Mouse (Mus musculus) spleen, postnatal 14 days (tissue): ENCODE measurements around the gene Gcfc2.

Experiments
- DNase-seq, 2 experiments: peaks; one replicate each; pipeline ENCODE4 v3.0.0; 2021 to 2022; ENCODE audit warnings: low spot score in 2 of 2

Gcfc2 gene

DNA sequence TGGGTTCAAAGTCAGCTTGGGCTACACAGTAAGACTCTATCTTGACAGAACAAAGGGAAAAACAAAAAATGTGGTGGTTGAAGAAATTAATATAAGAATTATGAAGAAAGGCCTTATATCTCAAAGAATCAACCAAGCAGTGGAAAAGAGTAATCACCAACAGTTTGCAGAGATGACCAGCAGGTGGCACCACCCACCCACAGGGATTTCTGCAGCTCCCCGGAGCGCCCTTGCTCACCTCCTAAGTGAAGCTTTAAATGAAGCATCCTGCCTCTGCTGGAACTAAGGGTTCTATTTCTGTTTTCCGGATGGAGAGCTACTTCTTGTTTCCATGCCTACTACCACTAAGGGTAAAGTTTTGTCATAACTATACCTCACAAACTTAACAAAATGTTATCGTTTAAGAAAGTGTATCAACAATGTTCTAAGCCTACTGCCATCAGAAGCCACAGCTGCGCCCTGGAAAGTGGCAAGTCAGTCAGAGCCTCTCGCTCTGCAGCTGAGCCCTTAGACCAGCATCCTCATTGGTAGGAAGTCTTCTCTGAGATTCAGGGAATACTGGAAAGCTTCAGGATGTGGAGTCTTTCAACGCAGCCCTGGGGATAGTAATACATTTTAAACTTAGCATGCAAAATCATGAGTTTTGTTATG lies 52.6 kb downstream of the Gcfc2 start:
- peak; percentile 18 to 36 for DNase-seq

DNA sequence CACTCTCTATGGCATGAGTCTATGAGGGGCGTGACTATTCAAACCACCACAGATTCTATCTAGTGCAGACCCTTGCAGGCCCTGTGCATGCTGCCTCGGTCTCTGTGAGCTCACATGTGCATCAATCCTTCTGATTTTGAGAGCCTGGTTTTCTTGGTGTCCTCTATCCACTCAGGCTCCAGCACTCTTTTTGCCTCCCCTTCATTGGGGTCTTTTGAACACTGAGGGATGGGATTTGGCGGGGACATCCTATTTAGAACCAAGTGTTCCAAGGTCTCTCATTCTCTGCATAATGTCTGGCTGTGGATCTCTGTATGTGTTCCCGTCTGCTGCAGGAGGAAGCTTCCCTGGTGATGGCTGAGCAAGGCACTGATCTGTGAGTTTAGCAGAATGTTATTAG lies 55.8 kb downstream of the Gcfc2 start:
- DNase-seq, result no peak

DNA sequence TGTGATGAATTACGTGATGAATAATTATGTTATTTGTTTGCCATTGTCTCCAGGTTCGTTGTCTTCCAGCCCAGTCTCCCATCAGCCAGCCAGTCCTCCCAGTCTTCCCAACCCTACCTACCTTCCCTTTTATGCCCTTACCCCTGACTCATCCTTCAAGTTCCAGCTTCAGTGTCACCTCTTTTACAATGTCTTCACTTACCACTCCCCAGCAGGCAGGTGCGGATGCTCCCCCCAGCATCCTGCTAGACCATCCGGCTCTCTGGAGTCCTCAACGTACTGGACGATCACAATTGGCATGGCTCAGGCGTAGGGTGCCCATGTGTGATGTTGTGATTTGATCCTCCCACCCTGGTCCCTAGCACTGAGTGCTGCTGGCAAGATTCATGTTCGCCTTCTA lies 62.7 kb downstream of the Gcfc2 start:
- no peak for DNase-seq

DNA sequence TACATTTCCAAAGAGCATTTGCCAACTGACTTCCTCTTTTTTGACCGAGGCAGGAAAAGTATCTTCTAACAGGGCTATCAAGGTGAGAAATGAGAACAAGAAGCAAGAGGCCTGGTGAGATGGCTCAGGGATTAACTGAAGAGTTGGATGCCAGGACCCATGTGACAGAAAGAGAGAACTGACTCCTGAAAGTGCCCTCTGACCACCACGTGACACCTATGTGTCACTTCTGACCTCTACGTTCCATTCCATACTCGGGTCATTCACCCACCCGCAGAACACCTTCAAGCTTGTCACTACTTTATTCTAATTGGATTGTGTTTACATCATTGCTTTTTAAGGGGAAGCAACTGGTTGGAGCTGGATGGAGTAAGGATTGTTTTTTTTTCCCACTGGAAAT lies 63.1 kb downstream of the Gcfc2 start:
- no peak for DNase-seq

DNA sequence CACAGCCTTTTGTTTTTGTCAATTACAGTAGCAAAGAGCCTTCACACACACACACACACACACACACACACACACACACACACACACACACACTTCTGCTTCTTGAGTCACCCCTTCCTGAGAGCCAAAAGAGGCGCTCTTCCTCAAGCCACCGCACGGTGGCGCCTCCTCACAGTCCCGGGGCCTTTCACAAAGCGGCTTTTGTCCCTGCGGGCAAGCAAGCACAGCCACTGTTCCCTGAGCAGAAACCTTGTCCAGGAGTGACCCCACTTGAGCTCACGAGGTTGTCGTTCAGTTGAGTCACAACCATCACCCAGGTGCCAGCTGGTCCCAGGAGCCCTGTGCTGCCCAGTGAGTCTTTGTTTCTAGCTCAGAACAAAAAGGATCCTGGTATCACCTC lies 63.5 kb downstream of the Gcfc2 start:
- DNase-seq, result peak; percentile 18 to 50

DNA sequence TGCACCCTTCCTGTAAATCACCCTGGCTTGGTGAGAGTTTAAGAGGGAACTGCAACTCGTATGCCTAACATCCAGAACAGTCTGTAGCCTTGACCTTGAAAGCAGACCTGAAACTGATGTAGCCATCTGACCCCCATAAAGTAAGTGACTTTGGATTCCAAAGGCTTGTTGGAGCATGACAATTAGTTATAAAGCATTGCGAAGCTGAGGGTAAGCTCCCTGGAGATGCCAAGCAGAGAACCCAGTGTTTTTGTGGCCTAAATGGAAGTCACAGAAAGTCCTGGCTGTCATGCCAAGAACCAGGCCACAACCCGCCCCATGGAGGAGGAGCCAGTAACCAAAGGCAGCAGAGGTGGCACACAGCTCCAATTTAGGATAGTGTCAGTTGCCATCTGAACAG lies 64.1 kb downstream of the Gcfc2 start:
- no peak for DNase-seq

DNA sequence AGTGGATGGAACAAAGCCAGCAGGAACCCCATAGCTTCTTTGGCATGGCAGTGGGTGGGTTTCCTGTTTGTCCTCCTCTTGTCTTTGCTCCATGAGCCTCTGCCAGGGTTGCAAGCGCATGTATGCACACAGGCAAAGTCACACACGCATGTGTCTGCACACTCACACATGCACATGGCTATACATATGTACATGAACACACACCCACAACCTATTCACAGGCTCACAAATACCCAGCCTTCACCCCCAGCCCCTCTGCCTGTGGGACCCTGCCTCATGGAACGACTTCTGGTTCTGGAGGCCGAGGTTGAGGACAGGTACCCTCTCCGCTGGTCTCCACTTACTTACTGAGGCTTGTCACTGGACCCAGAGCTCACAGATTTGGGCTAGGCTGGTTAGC lies 64.9 kb downstream of the Gcfc2 start:
- no peak for DNase-seq

DNA sequence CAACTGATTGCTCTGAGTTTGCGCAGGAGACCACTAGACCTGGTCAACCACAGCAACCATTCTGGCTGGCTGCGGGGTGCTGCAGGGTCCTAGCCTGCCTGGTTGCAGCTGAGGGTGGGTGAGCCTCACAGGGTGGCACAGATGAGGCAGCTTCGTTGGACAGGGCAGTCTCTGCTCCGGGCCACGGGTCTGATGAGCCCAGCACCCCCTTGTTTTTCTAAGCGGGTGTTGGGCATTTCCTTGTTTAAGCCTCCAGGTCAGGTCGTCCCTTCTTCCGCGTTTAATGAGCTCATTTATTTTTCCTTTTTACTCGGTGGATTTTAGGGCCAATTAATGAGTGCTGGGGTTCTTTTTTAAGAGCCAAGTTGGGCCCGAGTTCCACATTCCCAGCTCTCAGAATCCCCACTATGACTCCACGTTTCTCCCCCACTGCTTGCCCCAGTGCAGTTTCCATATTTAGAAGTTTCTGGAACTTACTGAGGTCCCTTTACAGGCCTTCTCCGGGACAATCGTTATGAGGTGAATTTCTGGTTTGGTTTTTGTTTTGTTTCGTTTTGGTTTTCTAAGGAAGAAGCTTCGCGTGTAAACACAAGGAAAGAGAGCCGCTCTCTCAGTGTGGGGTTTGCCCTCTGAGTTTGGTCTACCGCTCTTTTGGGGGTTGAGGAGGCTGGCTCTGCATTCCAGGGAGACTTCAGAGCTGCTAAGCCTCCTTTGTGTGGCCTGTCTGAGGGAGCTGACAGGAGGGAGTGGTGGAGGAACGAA lies 66.8 kb downstream of the Gcfc2 start:
- no peak for DNase-seq
